Mouse (Mus musculus): Measurements from ENCODE around the gene Dnajb1. TPM values are rescaled to one million over a fixed set of nuclear protein-coding genes. Genes with fewer than 3 reads are reported as not detected.

The Dnajb1 gene
- total RNA-seq, 2 experiments from 2014 or later = 50.1 to 71.0 TPM

DNA sequence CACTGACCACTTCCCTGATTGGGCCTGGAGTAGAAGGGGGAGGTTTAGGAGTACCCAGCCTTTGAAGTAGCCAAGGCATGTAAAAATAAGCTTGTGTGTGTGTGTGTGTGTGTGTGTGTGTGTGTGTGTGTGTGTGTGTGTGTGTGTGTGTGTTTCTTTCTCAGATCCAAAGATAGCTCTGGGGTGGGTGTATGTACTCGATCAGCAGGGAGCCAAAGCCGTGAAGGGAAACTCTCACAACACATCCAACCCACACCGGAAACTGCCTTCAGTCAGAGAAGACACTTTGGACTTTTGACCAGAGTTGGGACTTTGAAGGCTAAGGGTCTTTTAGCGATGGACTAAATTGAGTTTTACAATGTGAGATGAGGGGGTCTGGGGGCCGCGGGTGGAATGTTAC is 41.7 kb downstream of the Dnajb1 start:
- no peak for TF ChIP-seq CTCF (IDR thresholded peaks at IDR 0.05)
- DNase-seq (ENCODE audit: extremely low spot score in 1 of 2, low spot score in 2 of 2) = no peak
- Histone ChIP-seq H3K4me3 (no peak overlapping the region), H3K27ac (no peak overlapping the region)
- intact Hi-C loops (cut with DNase I) = loop anchor here (5.0 kb wide), 1 partner anchor 308 kb away; the partner anchor contains the start of genes Asf1b and Gm10644

DNA sequence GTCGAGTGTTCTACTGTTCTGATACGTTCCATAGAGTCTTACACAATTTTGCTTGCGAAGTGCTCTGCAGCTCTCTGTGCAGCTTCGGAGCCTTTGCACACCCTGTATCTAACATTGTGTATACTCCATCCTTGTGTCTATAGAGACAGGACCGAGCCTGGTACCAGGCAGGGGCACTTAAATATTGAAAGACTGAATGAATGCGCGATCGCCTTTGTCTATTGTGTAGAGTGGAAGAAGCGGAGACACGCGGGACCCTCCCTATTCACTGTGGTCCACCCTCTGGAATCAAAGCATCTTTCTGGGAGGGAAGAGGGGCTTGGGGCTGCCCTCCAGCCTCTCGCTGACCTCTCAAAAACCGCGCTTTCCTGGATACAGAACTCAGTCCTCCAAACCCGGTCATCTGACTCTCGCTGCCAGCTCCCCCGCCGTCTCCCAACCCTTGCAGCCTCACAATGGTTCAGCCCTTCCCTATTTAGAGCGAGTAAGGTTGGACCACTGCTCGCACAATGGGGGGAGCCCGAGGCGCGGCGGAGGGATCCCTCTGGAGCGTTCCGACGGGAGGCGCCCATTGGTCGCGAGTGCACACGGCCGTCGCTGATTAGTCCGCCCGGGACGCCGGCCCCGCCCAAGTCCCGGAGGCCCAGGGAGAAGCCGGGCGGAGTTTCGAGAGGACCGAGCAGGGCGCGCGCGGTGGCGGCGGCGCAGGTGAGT is 44.2 kb downstream of the Dnajb1 start, which contains the start of gene Gipc1:
TSS of gene Gipc1 (plus strand) at position 648 of the 714 bp plus-strand sequence.
- intact Hi-C loops (cut with DNase I) = loop anchor here (2.0 to 5.0 kb wide), 2 partner anchors 43 to 305 kb away; partner anchors contain the start of genes Asf1b, Dnajb1 and Gm10644
- TF ChIP-seq CTCF (IDR thresholded peaks at IDR 0.05) = no peak
- H3K27ac ChIP-seq = peak within 1 kb of the TSS; percentile 89
- DNase-seq (ENCODE audit: extremely low spot score in 1 of 2, low spot score in 2 of 2) = peak; percentile 95 to 97
- H3K4me3 ChIP-seq = peak within 1 kb of the TSS; percentile 99

DNA sequence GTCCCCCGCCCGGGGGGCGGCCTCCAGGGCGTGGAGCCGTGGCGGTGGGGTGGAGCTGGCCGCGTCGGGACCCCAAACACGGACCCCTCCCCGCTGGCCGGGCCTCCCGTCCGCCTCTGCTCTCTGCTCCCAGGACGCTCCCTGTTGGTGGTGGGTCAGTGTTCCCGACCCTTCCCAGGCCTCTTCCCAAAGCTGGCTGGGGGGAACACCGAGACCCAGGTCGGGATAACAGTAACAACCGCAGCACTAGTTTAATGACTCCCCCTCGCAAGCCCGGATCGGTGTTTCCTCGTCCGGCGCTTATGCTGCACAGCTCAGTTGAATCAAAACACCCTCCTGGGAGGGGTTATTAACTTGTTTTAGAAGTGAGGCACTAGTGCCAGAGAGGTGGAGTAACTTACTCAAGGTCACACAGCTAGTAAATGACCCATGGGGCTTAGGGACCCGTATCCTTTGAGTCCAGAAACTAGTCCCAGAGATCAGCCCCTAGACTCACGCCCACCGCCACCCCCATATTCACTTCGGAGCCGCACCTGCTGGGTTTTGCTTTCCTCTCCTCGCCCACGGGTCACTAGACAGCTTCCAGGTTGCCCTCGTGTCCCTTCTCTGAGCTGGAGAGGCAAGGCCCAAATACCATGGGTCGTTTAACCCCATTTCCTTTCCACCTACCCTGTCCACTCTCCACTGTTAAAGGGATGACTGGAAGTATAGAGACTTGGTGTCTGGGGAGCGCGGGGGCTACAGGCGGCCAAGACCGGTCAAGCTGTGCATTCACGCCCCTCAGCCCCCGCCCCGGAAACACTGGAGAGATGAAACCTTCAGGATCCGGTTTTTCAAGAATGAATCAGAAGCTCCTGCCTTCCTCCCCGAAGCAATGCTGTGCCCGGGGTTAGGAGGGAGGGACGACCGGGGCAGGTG is 45.0 kb downstream of the Dnajb1 start:
- H3K4me3 ChIP-seq = peak overlapping the region; percentile 99
- TF ChIP-seq CTCF (IDR thresholded peaks at IDR 0.05) = no peak
- DNase-seq (ENCODE audit: extremely low spot score in 1 of 2, low spot score in 2 of 2) = no peak
- peak overlapping the region; percentile 89 for H3K27ac ChIP-seq
- intact Hi-C loops (cut with DNase I) = loop anchor here (2.0 to 5.0 kb wide), 2 partner anchors 44 to 304 kb away; partner anchors contain the start of genes Asf1b, Dnajb1 and Gm10644

DNA sequence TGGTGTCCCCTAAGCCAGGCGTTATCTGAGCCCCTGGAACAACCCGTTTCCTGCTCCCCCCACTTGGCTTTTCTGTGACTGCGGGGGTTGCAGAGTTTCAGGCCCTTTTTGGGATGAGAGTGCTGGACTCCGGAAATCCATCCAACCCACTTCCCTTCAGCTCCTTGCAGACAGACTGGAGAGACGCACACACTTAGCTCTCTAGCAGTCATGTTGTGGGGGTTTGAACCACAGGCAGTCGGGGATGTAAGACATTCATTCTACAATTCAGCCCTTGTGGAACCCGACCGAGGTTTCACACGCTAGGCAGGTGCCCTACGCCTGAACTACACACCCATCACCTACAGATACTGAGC is 45.6 kb downstream of the Dnajb1 start:
- Histone ChIP-seq H3K4me3 (peak overlapping the region; percentile 99), H3K27ac (peak overlapping the region; percentile 89)
- no peak for TF ChIP-seq CTCF (IDR thresholded peaks at IDR 0.05)
- intact Hi-C loops (cut with DNase I) = loop anchor here (2.0 to 5.0 kb wide), 2 partner anchors 45 to 304 kb away; partner anchors contain the start of genes Asf1b, Dnajb1 and Gm10644
- DNase-seq (ENCODE audit: extremely low spot score in 1 of 2, low spot score in 2 of 2) = no peak

- intact Hi-C loops (cut with DNase I) = loop anchor here (5.0 kb wide), 1 partner anchor 303 kb away; the partner anchor contains the start of genes Asf1b and Gm10644
- no peak for TF ChIP-seq CTCF (IDR thresholded peaks at IDR 0.05)
- Histone ChIP-seq H3K27ac (no peak overlapping the region), H3K4me3 (no peak overlapping the region)
- DNase-seq (ENCODE audit: extremely low spot score in 1 of 2, low spot score in 2 of 2) = no peak
Measured at GRCm38 (mm10) chr8:83654725-83655124, 46.7 kb downstream of the Dnajb1 start.

DNA sequence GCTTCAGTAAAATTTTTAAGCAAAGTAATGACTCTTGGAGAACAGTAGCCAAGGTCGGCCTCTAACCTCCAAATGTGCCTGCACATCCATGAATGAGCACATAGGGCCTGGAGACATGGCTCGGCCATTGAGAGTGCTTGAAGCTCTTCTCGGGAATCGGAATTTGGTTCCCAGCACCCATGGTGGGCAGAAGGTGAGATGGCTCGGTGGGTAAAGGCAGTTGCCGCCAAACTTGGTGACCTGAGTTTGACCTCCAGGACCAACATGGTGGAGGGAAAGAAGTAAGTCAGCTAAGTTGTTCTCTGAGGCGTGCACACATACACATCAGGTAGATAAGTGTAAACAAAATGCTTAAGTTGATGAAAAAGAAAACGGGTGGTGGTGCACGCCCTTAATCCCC is 48.0 kb downstream of the Dnajb1 start:
- TF ChIP-seq CTCF (IDR thresholded peaks at IDR 0.05) = no peak
- intact Hi-C loops (cut with DNase I) = no loop called here
- Histone ChIP-seq H3K4me3 (no peak overlapping the region), H3K27ac (no peak overlapping the region)
- DNase-seq (ENCODE audit: extremely low spot score in 1 of 2, low spot score in 2 of 2) = no peak

DNA sequence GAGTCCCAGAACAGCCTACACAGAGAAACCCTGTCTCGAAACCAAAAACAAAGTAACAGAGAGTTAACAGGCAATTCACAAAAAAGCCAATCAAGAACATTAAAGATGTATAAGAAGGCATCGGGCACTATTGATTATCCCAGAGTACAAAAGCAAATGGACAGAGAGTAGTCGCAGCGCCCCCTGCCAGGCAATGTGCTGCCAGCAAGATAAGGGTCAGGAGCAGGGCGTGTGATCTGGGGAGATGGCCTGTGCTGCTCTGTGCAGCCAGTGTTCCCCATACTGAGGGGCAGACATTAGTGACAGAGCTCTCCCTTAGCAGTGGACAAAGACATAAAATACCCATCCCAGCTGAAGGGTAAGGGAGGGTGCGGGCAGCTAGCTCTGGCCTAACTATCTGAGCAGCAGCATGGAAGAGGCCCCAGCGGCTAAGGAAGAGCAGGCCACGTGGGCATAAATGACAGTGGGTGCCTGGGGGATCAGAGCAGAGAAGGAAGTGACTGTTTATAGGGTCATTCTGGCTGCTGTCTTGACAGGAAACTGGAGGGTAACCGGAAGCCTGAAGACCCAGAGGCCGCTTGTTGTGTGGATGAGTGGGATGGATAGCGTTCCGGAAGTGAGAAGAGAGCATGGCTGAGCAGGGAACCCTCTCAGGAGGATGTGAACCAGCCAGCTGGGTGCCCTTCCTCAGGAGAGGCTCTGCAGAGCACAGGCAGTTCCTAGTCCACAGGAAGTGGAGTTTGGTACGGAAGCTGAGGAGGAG is 48.7 kb downstream of the Dnajb1 start:
- intact Hi-C loops (cut with DNase I) = no loop called here
- no peak for DNase-seq (ENCODE audit: extremely low spot score in 1 of 2, low spot score in 2 of 2)
- Histone ChIP-seq H3K4me3 (no peak overlapping the region), H3K27ac (no peak overlapping the region)
- TF ChIP-seq CTCF (IDR thresholded peaks at IDR 0.05) = peak; percentile 38

DNA sequence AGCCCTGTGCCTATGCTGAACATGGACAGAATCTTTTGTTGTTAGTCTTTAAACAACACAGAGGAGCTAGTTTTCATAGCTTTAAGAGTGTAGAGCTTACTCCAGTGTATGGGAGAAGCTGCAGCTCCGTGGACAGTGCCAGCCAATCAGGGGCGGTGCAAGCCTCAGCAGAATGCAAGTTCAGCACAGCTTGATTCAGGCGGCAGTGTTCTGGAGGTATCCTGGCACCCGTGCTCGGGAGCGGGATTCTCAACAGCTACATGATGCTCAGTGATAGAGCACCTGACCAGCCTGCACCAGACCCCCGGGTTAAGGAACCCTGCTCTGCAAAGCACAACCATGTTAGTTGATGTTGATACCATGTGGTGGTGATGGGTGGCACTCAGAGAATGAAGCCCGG is 52.6 kb downstream of the Dnajb1 start:
- peak overlapping the region; percentile 71 for H3K27ac ChIP-seq
- intact Hi-C loops (cut with DNase I) = loop anchor here (5.0 kb wide), 1 partner anchor 62 kb away; no protein-coding TSS in a partner anchor
- TF ChIP-seq CTCF (IDR thresholded peaks at IDR 0.05) = no peak
- H3K4me3 ChIP-seq = no peak overlapping the region
- DNase-seq (ENCODE audit: extremely low spot score in 1 of 2, low spot score in 2 of 2) = no peak

DNA sequence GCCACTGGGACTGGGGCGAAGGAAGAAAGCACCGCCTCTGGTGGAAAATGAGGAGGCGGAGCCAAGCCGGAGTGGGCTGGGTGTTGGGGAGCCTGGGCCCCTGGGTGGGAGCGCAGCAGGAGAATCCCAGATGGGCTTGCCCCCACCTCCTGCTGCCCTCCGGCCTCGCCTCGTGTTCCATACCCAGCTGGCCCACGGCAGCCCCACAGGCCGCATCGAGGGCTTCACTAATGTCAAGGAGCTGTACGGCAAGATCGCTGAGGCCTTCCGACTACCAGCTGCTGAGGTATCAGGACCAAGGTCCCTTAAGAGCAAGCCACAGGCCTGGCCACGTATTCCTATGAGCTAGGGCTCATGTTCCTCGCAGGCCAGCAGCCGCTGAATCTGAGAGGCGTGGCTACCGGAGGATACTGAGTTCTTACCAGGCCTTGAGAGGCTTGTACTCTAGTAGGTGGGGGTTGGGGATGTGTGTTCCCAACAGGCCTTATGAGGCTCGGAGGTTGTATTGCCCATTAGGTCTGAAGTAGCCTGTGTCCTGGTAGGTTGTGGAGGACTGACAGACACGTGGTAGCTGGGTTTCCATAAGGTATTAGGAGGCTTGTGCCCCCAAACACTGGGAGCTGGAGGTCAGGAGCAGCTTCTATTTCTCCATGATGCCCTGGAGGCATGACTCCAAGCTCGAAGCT is 53.1 kb downstream of the Dnajb1 start:
- no peak for TF ChIP-seq CTCF (IDR thresholded peaks at IDR 0.05)
- intact Hi-C loops (cut with DNase I) = loop anchor here (5.0 kb wide), 1 partner anchor 61 kb away; no protein-coding TSS in a partner anchor
- Histone ChIP-seq H3K27ac (peak overlapping the region; percentile 71), H3K4me3 (no peak overlapping the region)
- DNase-seq (ENCODE audit: extremely low spot score in 1 of 2, low spot score in 2 of 2) = no peak

Other genes with a start within 250 kb of the Dnajb1 start
- 1 to 10 TPM; 8.7 to 8.8 TPM for gene Clgn, start 218.3 kb upstream of the Dnajb1 start, total RNA-seq (2021)
- 100 to 1,000 TPM; 210 to 211 TPM for gene Scoc, start 149.8 kb upstream of the Dnajb1 start, total RNA-seq (2021)
- gene Olfr370, start 72.4 kb upstream of the Dnajb1 start, total RNA-seq (2021) = not detected
- 100 to 1,000 TPM; 144 to 147 TPM for gene Ndufb7, start 41.5 kb upstream of the Dnajb1 start, total RNA-seq (2021)
- 100 to 1,000 TPM; 572 to 605 TPM for gene Tecr, start 222 bp upstream of the Dnajb1 start, total RNA-seq (2021)
- 10 to 100 TPM; 84.6 to 88.2 TPM for gene Gipc1, start 44.5 kb downstream of the Dnajb1 start, total RNA-seq (2021)
- gene Ptger1, start 58.5 kb downstream of the Dnajb1 start, total RNA-seq (2021) = 1 to 10 TPM in 1 of 2 experiments, under 1 TPM in 1; 0.95 to 2.2 TPM
- gene Pkn1, start 91.0 kb downstream of the Dnajb1 start, total RNA-seq (2021) = 10 to 100 TPM; 60.9 to 65.6 TPM
- gene Ddx39, start 107.0 kb downstream of the Dnajb1 start, total RNA-seq (2021) = 10 to 100 TPM; 19.9 to 20.2 TPM
- 10 to 100 TPM in 1 of 2 experiments, 1 to 10 TPM in 1; 8.9 to 11.5 TPM for gene Adgre5, start 133.1 kb downstream of the Dnajb1 start, total RNA-seq (2021)